In genomic region chr7:111283411-111283955, GRCm38 (mm10) we compare ENCODE assay signal across 13 mouse cellular contexts.
DNase-seq lines count a peak whose midpoint lies in the region; ATAC-seq lines count a peak whose summit lies in the region.
"Had no signal": no experiment of that assay in that cellular context is flagged by ENCODE, and none has a peak within 500 bp of the region (broad histone marks: within the 10 kb centered on the region; RNA-seq: fewer than 3 reads in every experiment).

No protein-coding gene starts in this region.

- peak; percentile 47 for DNase-seq in embryo, embryonic 10 days (ENCODE audit: low spot score)
- no peak for DNase-seq in embryo, embryonic 9.5 days (ENCODE audit: extremely low spot score)
- peak; percentile 31 for DNase-seq in kidney, postnatal 10 days
- no peak for DNase-seq in kidney, postnatal 14 days
- peak; percentile 50 for DNase-seq in adrenal gland, adult 8-10 months
- peak; percentile 63 for DNase-seq in mesoderm, embryonic 11.5 days (ENCODE audit: low read depth, low spot score)
- no peak for DNase-seq in layer of hippocampus, postnatal 10 days (ENCODE audit: low spot score in 2 of 2)
- DNase-seq: cerebellum, postnatal 36 days; gastrocnemius, postnatal 25 days; left cerebral cortex, postnatal 4 days; midbrain, embryonic 14.5 days had no signal

- no peak for ATAC-seq in erythroid progenitor cell, adult 5-6 weeks (replicated peaks; ENCODE audit: low FRiP score, poor library complexity, severe bottlenecking)
- ATAC-seq: activated CD4-positive, CD25-positive, alpha-beta regulatory T cell, adult 4 months had no signal

Comparison
In these comparisons a context has a peak if more than half of its experiments do, and no peak if none do; other contexts are left out.
1. DNase-seq: peak in embryo, embryonic 10 days (single experiment), kidney, postnatal 10 days (single experiment), adrenal gland, adult 8-10 months (single experiment) and mesoderm, embryonic 11.5 days (single experiment); none in embryo, embryonic 9.5 days (single experiment), kidney, postnatal 14 days (single experiment) and layer of hippocampus, postnatal 10 days (0 of 2).